Mouse (Mus musculus) E14TG2a.4 (cell line): ENCODE data around the gene Tbc1d20.

Source experiments
- CTCF ChIP-seq: conservative IDR thresholded peaks from 2 replicates; pipeline ENCODE4 v1.5.1; 2014; ENCODE audit warnings: low read length
- NANOG ChIP-seq: IDR thresholded peaks from 2 replicates; pipeline ENCODE4 v1.6.1; 2014; ENCODE audit warnings: borderline replicate concordance, low read length, mixed read lengths
- POU5F1 ChIP-seq: IDR thresholded peaks from 2 replicates; pipeline ENCODE4 v1.6.1; 2014; ENCODE audit warnings: low read length, borderline replicate concordance

DNA sequence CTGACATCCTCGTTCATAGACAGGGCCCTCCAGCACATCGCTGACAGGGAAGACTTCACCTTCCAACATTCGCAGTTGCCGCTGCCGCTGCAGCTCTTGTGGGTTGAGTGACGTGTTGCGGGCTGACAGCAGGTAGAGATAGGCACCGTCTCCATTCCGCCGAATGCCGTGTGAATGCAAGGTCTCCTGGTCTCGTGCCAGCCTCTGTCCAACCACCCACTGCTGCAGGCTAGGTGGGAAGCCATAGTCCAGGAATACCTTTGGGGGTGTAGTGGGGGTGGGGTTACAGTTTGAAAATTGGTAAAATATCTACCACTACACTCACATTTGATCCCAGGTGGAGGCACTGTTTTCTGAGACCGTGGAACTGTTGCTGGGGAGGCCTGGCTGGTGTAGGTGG lies 32.5 kb downstream of the Tbc1d20 start:
- TF ChIP-seq CTCF: no peak
- TF ChIP-seq POU5F1: no peak
- TF ChIP-seq NANOG: no peak
